Mouse (Mus musculus): ENCODE data around the gene Trim67. TPM values are rescaled to one million over a fixed set of nuclear protein-coding genes. Genes with fewer than 3 reads are reported as not detected.

The Trim67 gene
- 0.26 TPM in 2 replicates for polyA plus RNA-seq (2012; rRNA removed)

- no peak for TF ChIP-seq POLR2A (IDR thresholded peaks at IDR 0.05; ENCODE audit: control insufficient read depth, extremely low read depth, insufficient read depth, low read length, poor library complexity)
- H3K27me3 ChIP-seq (ENCODE audit: control insufficient read depth, insufficient read depth, low read length): peaks cover 16% of the 10 kb centered on the region
- WGBS: 1% methylated on average over 39 of the region's 39 CpGs
- H3K27ac ChIP-seq (ENCODE audit: control insufficient read depth, insufficient read depth, low read length): no peak within 1 kb of the TSS
- peak; percentile 9 for DNase-seq
- H3K36me3 ChIP-seq (ENCODE audit: control insufficient read depth, insufficient read depth, low read length): no peaks in the 10 kb centered on the region
- H3K4me3 ChIP-seq (ENCODE audit: control insufficient read depth, insufficient read depth, low read length): peak within 1 kb of the TSS; percentile 29
- peaks cover 21% of the 10 kb centered on the region for H3K4me1 ChIP-seq (replicated peaks; ENCODE audit: control insufficient read depth, insufficient read depth, low read length)
Measured at GRCm38 (mm10) chr8:124792708-124793107, at the start of gene Trim67. Gene Trim67, plus strand, starts transcription at chr8:124793092.

DNA sequence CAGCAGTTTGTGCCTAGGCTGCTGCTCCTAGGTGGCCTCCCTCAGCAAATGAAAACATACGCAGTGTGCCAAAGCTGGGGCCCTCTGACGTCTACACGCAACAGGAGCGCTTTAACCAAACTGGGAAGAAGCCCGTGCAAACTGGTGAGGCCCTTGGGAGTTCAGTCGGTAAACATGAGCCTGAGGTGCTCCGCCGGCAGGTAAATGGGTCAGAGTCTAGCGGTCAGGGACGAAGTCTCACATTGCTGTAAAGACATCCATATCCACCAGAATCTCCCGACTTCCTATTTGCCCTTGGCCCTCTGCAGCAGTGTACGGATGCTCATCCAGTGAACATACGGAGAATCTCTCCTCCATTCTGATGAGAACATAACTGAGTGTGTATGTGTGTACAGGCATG is 46.2 kb upstream of the Trim67 start:
- DNase-seq: no peak
- TF ChIP-seq POLR2A (IDR thresholded peaks at IDR 0.05; ENCODE audit: control insufficient read depth, extremely low read depth, insufficient read depth, low read length, poor library complexity) (no peak), CTCF (IDR thresholded peaks at IDR 0.05; ENCODE audit: borderline replicate concordance, control insufficient read depth, extremely low read depth, insufficient read depth, low read length, poor library complexity) (no peak)
- Histone ChIP-seq H3K36me3 (ENCODE audit: control insufficient read depth, insufficient read depth, low read length) (no peaks in the 10 kb centered on the region), H3K4me3 (ENCODE audit: control insufficient read depth, insufficient read depth, low read length) (no peak overlapping the region), H3K27ac (ENCODE audit: control insufficient read depth, insufficient read depth, low read length) (no peak overlapping the region), H3K27me3 (ENCODE audit: control insufficient read depth, insufficient read depth, low read length) (peaks cover 16% of the 10 kb centered on the region), H3K4me1 (replicated peaks; ENCODE audit: control insufficient read depth, insufficient read depth, low read length) (no peaks in the 10 kb centered on the region; the same call in 1 of the 2 replicates)
- WGBS: 84% methylated on average over 13 of the region's 13 CpGs

DNA sequence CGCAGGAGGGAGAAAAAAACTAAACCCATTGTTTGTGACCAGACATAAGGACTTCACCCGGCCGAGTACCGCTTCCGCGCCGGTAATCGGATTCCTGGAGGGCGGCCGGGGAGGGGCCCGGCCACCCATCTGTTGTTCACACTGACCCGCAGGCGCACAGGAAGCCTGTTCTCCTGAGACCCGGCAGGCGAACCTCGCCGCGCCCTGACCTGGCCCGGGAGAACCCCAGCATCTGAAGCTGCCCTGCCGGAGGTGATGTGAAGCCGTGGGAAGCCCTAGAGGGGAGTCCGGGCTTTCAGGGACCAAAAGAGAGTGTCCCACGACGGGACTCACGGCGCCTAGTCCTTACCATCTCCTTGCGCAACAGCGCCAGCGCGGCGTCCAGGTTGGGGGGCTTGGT is 41.7 kb upstream of the Trim67 start:
- DNase-seq: no peak
- H3K4me3 ChIP-seq (ENCODE audit: control insufficient read depth, insufficient read depth, low read length): peak overlapping the region; percentile 49
- 2% methylated on average over 31 of the region's 31 CpGs for WGBS
- TF ChIP-seq CTCF (IDR thresholded peaks at IDR 0.05; ENCODE audit: borderline replicate concordance, control insufficient read depth, extremely low read depth, insufficient read depth, low read length, poor library complexity) (no peak), POLR2A (IDR thresholded peaks at IDR 0.05; ENCODE audit: control insufficient read depth, extremely low read depth, insufficient read depth, low read length, poor library complexity) (no peak)
- H3K27ac ChIP-seq (ENCODE audit: control insufficient read depth, insufficient read depth, low read length): no peak overlapping the region
- no peaks in the 10 kb centered on the region for H3K36me3 ChIP-seq (ENCODE audit: control insufficient read depth, insufficient read depth, low read length)
- H3K27me3 ChIP-seq (ENCODE audit: control insufficient read depth, insufficient read depth, low read length): peaks cover 21% of the 10 kb centered on the region
- peaks cover 5% of the 10 kb centered on the region; the same call in 1 of the 2 replicates for H3K4me1 ChIP-seq (replicated peaks; ENCODE audit: control insufficient read depth, insufficient read depth, low read length)

DNA sequence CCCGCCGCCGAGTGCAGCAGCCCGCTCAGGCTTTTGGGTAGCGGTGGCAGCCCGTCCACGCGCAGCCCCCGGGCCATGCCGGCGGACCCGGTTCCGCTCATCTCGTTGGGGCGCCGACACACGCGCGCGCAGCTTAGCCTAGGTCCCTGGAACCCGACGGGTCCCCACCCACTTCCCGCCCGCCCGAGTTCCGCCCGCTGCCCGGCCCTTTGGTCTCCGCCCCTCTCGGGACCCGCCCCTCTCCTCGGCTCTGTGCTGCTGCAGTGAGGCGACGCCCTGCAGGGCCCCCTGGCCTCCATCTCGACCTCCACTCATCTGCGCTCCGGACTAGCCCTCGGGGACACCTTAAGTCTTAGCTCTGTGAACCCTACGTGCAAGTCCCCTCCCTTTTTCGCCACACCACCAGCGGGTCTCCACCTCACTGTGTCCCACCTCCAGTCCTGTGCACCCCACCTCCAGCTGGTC is 41.2 kb upstream of the Trim67 start, which contains the start of gene Fam89a:
Gene Fam89a (minus strand): TSS at position 124 of the 465 bp plus-strand sequence.
- under 1% methylated on average over 39 of the region's 41 CpGs for WGBS
- no peaks in the 10 kb centered on the region for H3K36me3 ChIP-seq (ENCODE audit: control insufficient read depth, insufficient read depth, low read length)
- peaks cover 21% of the 10 kb centered on the region for H3K27me3 ChIP-seq (ENCODE audit: control insufficient read depth, insufficient read depth, low read length)
- peak; percentile 71 for DNase-seq
- H3K27ac ChIP-seq (ENCODE audit: control insufficient read depth, insufficient read depth, low read length): no peak within 1 kb of the TSS
- H3K4me3 ChIP-seq (ENCODE audit: control insufficient read depth, insufficient read depth, low read length): peak within 1 kb of the TSS; percentile 49
- TF ChIP-seq POLR2A (IDR thresholded peaks at IDR 0.05; ENCODE audit: control insufficient read depth, extremely low read depth, insufficient read depth, low read length, poor library complexity): no peak
- TF ChIP-seq CTCF (IDR thresholded peaks at IDR 0.05; ENCODE audit: borderline replicate concordance, control insufficient read depth, extremely low read depth, insufficient read depth, low read length, poor library complexity): 0 out of 2 replicates have a peak, but pooled peaks have one; percentile 6
- peaks cover 5% of the 10 kb centered on the region; the same call in 1 of the 2 replicates for H3K4me1 ChIP-seq (replicated peaks; ENCODE audit: control insufficient read depth, insufficient read depth, low read length)

DNA sequence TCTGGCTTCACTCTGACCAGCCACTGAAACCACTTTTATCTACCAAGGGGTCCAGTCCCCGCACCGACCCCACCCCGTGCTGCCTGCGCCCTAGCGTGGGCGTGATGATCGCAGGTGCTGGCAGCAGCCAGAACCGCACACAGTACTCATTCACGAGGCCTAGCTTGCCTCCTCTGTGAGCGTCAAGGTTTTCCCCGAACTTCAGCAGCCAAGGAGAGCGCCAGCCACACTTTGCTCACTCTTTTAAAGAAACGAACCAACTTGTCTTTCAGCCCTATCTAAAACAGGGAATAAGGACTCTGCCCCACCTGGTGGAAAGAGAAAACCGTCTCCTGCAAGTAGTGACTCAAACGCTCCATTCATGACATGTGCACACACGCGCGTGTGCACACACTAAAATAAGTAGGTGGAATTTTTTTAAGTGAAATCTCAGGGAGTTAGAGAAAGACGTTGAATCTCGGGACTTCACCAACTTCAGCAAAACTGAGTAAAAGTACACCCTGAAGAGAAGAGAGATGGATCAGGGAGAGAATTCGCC is 40.5 kb upstream of the Trim67 start:
- H3K27me3 ChIP-seq (ENCODE audit: control insufficient read depth, insufficient read depth, low read length): peaks cover 21% of the 10 kb centered on the region
- TF ChIP-seq CTCF (IDR thresholded peaks at IDR 0.05; ENCODE audit: borderline replicate concordance, control insufficient read depth, extremely low read depth, insufficient read depth, low read length, poor library complexity) (no peak), POLR2A (IDR thresholded peaks at IDR 0.05; ENCODE audit: control insufficient read depth, extremely low read depth, insufficient read depth, low read length, poor library complexity) (no peak)

GRCm38 (mm10) chr8:124754101-124754791 is 38.6 kb upstream of the Trim67 start:
- Histone ChIP-seq H3K36me3 (ENCODE audit: control insufficient read depth, insufficient read depth, low read length) (no peaks in the 10 kb centered on the region), H3K27ac (ENCODE audit: control insufficient read depth, insufficient read depth, low read length) (no peak overlapping the region), H3K27me3 (ENCODE audit: control insufficient read depth, insufficient read depth, low read length) (peaks cover 20% of the 10 kb centered on the region), H3K4me3 (ENCODE audit: control insufficient read depth, insufficient read depth, low read length) (no peak overlapping the region), H3K4me1 (replicated peaks; ENCODE audit: control insufficient read depth, insufficient read depth, low read length) (peaks cover 5% of the 10 kb centered on the region; the same call in 1 of the 2 replicates)
- WGBS: 63% methylated on average over 11 of the region's 11 CpGs
- TF ChIP-seq POLR2A (IDR thresholded peaks at IDR 0.05; ENCODE audit: control insufficient read depth, extremely low read depth, insufficient read depth, low read length, poor library complexity) (no peak), CTCF (IDR thresholded peaks at IDR 0.05; ENCODE audit: borderline replicate concordance, control insufficient read depth, extremely low read depth, insufficient read depth, low read length, poor library complexity) (no peak)
- DNase-seq: no peak

More for the DNA sequence above, 40.5 kb upstream of the Trim67 start:
- no peak overlapping the region for H3K4me3 ChIP-seq (ENCODE audit: control insufficient read depth, insufficient read depth, low read length)
- no peaks in the 10 kb centered on the region for H3K36me3 ChIP-seq (ENCODE audit: control insufficient read depth, insufficient read depth, low read length)
- H3K27ac ChIP-seq (ENCODE audit: control insufficient read depth, insufficient read depth, low read length): no peak overlapping the region
- H3K4me1 ChIP-seq (replicated peaks; ENCODE audit: control insufficient read depth, insufficient read depth, low read length): peaks cover 5% of the 10 kb centered on the region; the same call in 1 of the 2 replicates
- DNase-seq: no peak
- WGBS: 49% methylated on average over 21 of the region's 21 CpGs

Measured in thymus, adult 2 months (tissue).